Mouse (Mus musculus) forebrain, embryonic 11.5 days (tissue): Measurements from ENCODE around the gene Hist1h2ac. TPM values are rescaled to one million over a fixed set of nuclear protein-coding genes. Genes with fewer than 3 reads are reported as not detected.

Experiments used
- ATAC-seq: fragments of 200-750 bp; cut with Nextera tagmentation; replicated peaks from 2 replicates; pipeline ENCODE4 v1.8.0; 2017; ENCODE audit warnings: moderate TSS enrichment; ENCODE audit not compliant: low FRiP score
- DNase-seq: peaks from one replicate; pipeline ENCODE4 v3.0.0-alpha.2; 2017; ENCODE audit warnings: low spot score
- H3K27ac ChIP-seq: fragments of 300-500 bp; sonication (generic); 2 replicates; pipeline ENCODE4 v1.5.1; 2014; ENCODE audit warnings: low read depth, low read length
- H3K27me3 ChIP-seq: fragments of 300-500 bp; sonication (generic); 2 replicates; pipeline ENCODE4 v1.6.1; 2014; ENCODE audit warnings: mild to moderate bottlenecking, low read length, mixed read lengths; ENCODE audit not compliant: control insufficient read depth, insufficient read depth
- H3K36me3 ChIP-seq: fragments of 300-500 bp; sonication (generic); 2 replicates; pipeline ENCODE4 v1.6.1; 2014; ENCODE audit warnings: mild to moderate bottlenecking, low read length, moderate library complexity, mixed read lengths; ENCODE audit not compliant: control insufficient read depth, insufficient read depth
- H3K4me1 ChIP-seq: fragments of 300-500 bp; sonication (generic); replicated peaks from 2 replicates; pipeline ENCODE4 v1.6.1; 2014; ENCODE audit warnings: low read length, mixed read lengths; ENCODE audit not compliant: control insufficient read depth, insufficient read depth
- H3K4me2 ChIP-seq: fragments of 300-500 bp; sonication (generic); 2 replicates; pipeline ENCODE4 v1.6.1; 2014; ENCODE audit warnings: low read depth, mild to moderate bottlenecking, low read length, moderate library complexity, mixed read lengths; ENCODE audit not compliant: severe bottlenecking
- H3K4me3 ChIP-seq: fragments of 300-500 bp; sonication (generic); 2 replicates; pipeline ENCODE4 v1.5.1; 2014; ENCODE audit warnings: low read depth, low read length
- H3K9ac ChIP-seq: fragments of 300-500 bp; sonication (generic); 2 replicates; pipeline ENCODE4 v1.6.1; 2014; ENCODE audit warnings: low read length
- H3K9me3 ChIP-seq: fragments of 300-500 bp; sonication (generic); 2 replicates; pipeline ENCODE4 v1.6.1; 2016; ENCODE audit warnings: low read length, mixed read lengths; ENCODE audit not compliant: control insufficient read depth
- WGBS: fragments of 180-500 bp; shearing (Covaris S2); extraction: QIAGEN DNeasy Blood & Tissue Kit; methylation state at CpG from one replicate; pipeline ENCODE4 v1.1.7; 2014; 5-methylcytosine and 5-hydroxymethylcytosine counted together
- polyA plus RNA-seq: library from polyadenylated mRNA; unstranded; fragments of >200 nt; fragmentation: Nextera tagmentation; extraction: Ambion mirVana; gene quantifications from 2 replicates; pipeline ENCODE4 v1.2.1, GENCODE M21; 2014

Gene Hist1h2ac
- 1.1 and 1.2 TPM in 2 replicates for polyA plus RNA-seq

GRCm38 (mm10) chr13:23683755-23684281 lies at the start of gene Hist1h2ac, which contains the start of gene Hist1h2bc:
Hist1h2ac (minus strand) TSS chr13:23683948.
Hist1h2bc (plus strand) TSS chr13:23684199.
- Histone ChIP-seq H3K9ac (peak within 1 kb of the TSS; percentile 62), H3K4me3 (peak within 1 kb of the TSS; percentile 40), H3K4me1 (0 out of 2 replicates have a peak, but pooled peaks cover 2% of the 10 kb centered on the region), H3K27me3 (no peaks in the 10 kb centered on the region), H3K4me2 (peak within 1 kb of the TSS; percentile 71), H3K9me3 (no peaks in the 10 kb centered on the region), H3K27ac (peak within 1 kb of the TSS; percentile 98), H3K36me3 (no peaks in the 10 kb centered on the region)
- ATAC-seq, result peak; percentile 100
- peak; percentile 90 for DNase-seq
- WGBS, result under 1% methylated on average over 30 of the region's 32 CpGs

- DNase-seq (no peak), ATAC-seq (no peak)
- H3K4me3 ChIP-seq, result no peak overlapping the region
- no peaks in the 10 kb centered on the region for H3K36me3 ChIP-seq
- H3K4me2 ChIP-seq, result no peak overlapping the region
- no peaks in the 10 kb centered on the region for H3K27me3 ChIP-seq
- H3K9ac ChIP-seq, result no peak overlapping the region
- WGBS, result 28% methylated on average over 8 of the region's 8 CpGs
- H3K9me3 ChIP-seq, result no peaks in the 10 kb centered on the region
- no peaks in the 10 kb centered on the region for H3K4me1 ChIP-seq
- H3K27ac ChIP-seq, result no peak overlapping the region
These were observed 48.5 kb upstream of the Hist1h2ac start for GRCm38 (mm10) chr13:23732156-23732804.

- Histone ChIP-seq H3K4me2 (no peak overlapping the region), H3K36me3 (no peaks in the 10 kb centered on the region), H3K4me3 (no peak overlapping the region), H3K27me3 (no peaks in the 10 kb centered on the region), H3K9me3 (no peaks in the 10 kb centered on the region), H3K4me1 (no peaks in the 10 kb centered on the region), H3K27ac (no peak overlapping the region), H3K9ac (no peak overlapping the region)
- ATAC-seq, result no peak
- DNase-seq, result no peak
- 66% methylated on average over 8 of the region's 8 CpGs for WGBS
These were observed 46.7 kb upstream of the Hist1h2ac start for GRCm38 (mm10) chr13:23730479-23730878.

GRCm38 (mm10) chr13:23729706-23730105 lies 46.0 kb upstream of the Hist1h2ac start:
- Histone ChIP-seq H3K4me3 (no peak overlapping the region), H3K4me2 (no peak overlapping the region), H3K27me3 (no peaks in the 10 kb centered on the region), H3K36me3 (no peaks in the 10 kb centered on the region), H3K9ac (no peak overlapping the region), H3K9me3 (no peaks in the 10 kb centered on the region), H3K27ac (no peak overlapping the region), H3K4me1 (no peaks in the 10 kb centered on the region)
- DNase-seq (no peak), ATAC-seq (no peak)
- 95% methylated on average over 5 of the region's 5 CpGs for WGBS

- no peaks in the 10 kb centered on the region for H3K4me1 ChIP-seq
- no peaks in the 10 kb centered on the region for H3K27me3 ChIP-seq
- ATAC-seq (no peak), DNase-seq (no peak)
- no peaks in the 10 kb centered on the region for H3K9me3 ChIP-seq
- H3K9ac ChIP-seq, result no peak overlapping the region
- no peaks in the 10 kb centered on the region for H3K36me3 ChIP-seq
- no peak overlapping the region for H3K27ac ChIP-seq
- no peak overlapping the region for H3K4me2 ChIP-seq
- no peak overlapping the region for H3K4me3 ChIP-seq
- 96% methylated on average over 9 of the region's 9 CpGs for WGBS
These were observed 45.4 kb upstream of the Hist1h2ac start for GRCm38 (mm10) chr13:23729192-23729525.

- ATAC-seq (no peak), DNase-seq (no peak)
- no peaks in the 10 kb centered on the region for H3K36me3 ChIP-seq
- H3K4me3 ChIP-seq, result no peak overlapping the region
- H3K27ac ChIP-seq, result no peak overlapping the region
- H3K27me3 ChIP-seq, result no peaks in the 10 kb centered on the region
- H3K9ac ChIP-seq, result no peak overlapping the region
- no peak overlapping the region for H3K4me2 ChIP-seq
- 88% methylated on average over 18 of the region's 18 CpGs for WGBS
- no peaks in the 10 kb centered on the region for H3K4me1 ChIP-seq
- H3K9me3 ChIP-seq, result no peaks in the 10 kb centered on the region
These were observed 44.9 kb upstream of the Hist1h2ac start for GRCm38 (mm10) chr13:23728472-23729191.

GRCm38 (mm10) chr13:23725213-23725612 lies 41.5 kb upstream of the Hist1h2ac start:
- H3K4me2 ChIP-seq, result no peak overlapping the region
- no CpG with 5 or more reads among the region's 1 CpGs for WGBS
- DNase-seq, result no peak
- H3K9ac ChIP-seq, result no peak overlapping the region
- ATAC-seq, result no peak
- H3K36me3 ChIP-seq, result no peaks in the 10 kb centered on the region
- no peaks in the 10 kb centered on the region for H3K9me3 ChIP-seq
- no peak overlapping the region for H3K27ac ChIP-seq
- no peaks in the 10 kb centered on the region for H3K27me3 ChIP-seq
- no peak overlapping the region for H3K4me3 ChIP-seq
- H3K4me1 ChIP-seq, result no peaks in the 10 kb centered on the region

- H3K4me3 ChIP-seq, result no peak overlapping the region
- no peak overlapping the region for H3K9ac ChIP-seq
- no peak overlapping the region for H3K4me2 ChIP-seq
- no peaks in the 10 kb centered on the region for H3K4me1 ChIP-seq
- H3K9me3 ChIP-seq, result no peaks in the 10 kb centered on the region
- no peak overlapping the region for H3K27ac ChIP-seq
- no peak for ATAC-seq
- H3K27me3 ChIP-seq, result no peaks in the 10 kb centered on the region
- no peak for DNase-seq
- 83% methylated on average over 4 of the region's 4 CpGs for WGBS
- no peaks in the 10 kb centered on the region for H3K36me3 ChIP-seq
These were observed 40.5 kb upstream of the Hist1h2ac start for GRCm38 (mm10) chr13:23724239-23724638.
